Mouse (Mus musculus) liver, embryonic 12.5 days (tissue): ENCODE data around the gene Gm20441. TPM values are rescaled to one million over a fixed set of nuclear protein-coding genes. Genes with fewer than 3 reads are reported as not detected.
"Not testable (repeated sequence)": the region's sequence is repeated elsewhere in the genome, so short reads cannot be mapped to it uniquely, and the experiment has no call there.

ENCODE experiments used
- ATAC-seq: fragments of 200-750 bp; cut with Nextera tagmentation; 2 replicates; pipeline ENCODE4 v1.8.0; 2017; ENCODE audit warnings: moderate number of reproducible peaks, mild to moderate bottlenecking, moderate library complexity
- H3K27ac ChIP-seq: fragments of 300-500 bp; sonication (generic); 2 replicates; pipeline ENCODE4 v1.5.1; 2016; ENCODE audit warnings: mild to moderate bottlenecking
- H3K27me3 ChIP-seq: fragments of 300-500 bp; sonication (generic); replicated peaks from 2 replicates; pipeline ENCODE4 v1.6.1; 2016; ENCODE audit warnings: mild to moderate bottlenecking, moderate library complexity
- H3K36me3 ChIP-seq: fragments of 300-500 bp; sonication (generic); 2 replicates; pipeline ENCODE4 v1.6.1; 2016; ENCODE audit warnings: mild to moderate bottlenecking, moderate library complexity
- H3K4me1 ChIP-seq: fragments of 300-500 bp; sonication (generic); 2 replicates; pipeline ENCODE4 v1.6.1; 2016
- H3K4me2 ChIP-seq: fragments of 300-500 bp; sonication (generic); 2 replicates; pipeline ENCODE4 v1.6.1; 2016; ENCODE audit warnings: mild to moderate bottlenecking, moderate library complexity
- H3K4me3 ChIP-seq: fragments of 300-500 bp; sonication (generic); 2 replicates; pipeline ENCODE4 v1.5.1; 2016; ENCODE audit warnings: mild to moderate bottlenecking, moderate library complexity
- H3K9ac ChIP-seq: fragments of 300-500 bp; sonication (generic); 2 replicates; pipeline ENCODE4 v1.6.1; 2016; ENCODE audit warnings: mild to moderate bottlenecking, moderate library complexity
- H3K9me3 ChIP-seq: fragments of 300-500 bp; sonication (generic); replicated peaks from 2 replicates; pipeline ENCODE4 v1.6.1; 2016; ENCODE audit warnings: mild to moderate bottlenecking, moderate library complexity
- WGBS: fragments of 180-500 bp; shearing (Covaris S2); methylation state at CpG from one replicate; pipeline ENCODE4 v1.1.7; 2016; ENCODE audit not compliant: insufficient replicate concordance; 5-methylcytosine and 5-hydroxymethylcytosine counted together
- polyA plus RNA-seq: library from polyadenylated mRNA; unstranded; fragments of >200 nt; fragmentation: Nextera tagmentation; extraction: Ambion mirVana; gene quantifications from 2 replicates; pipeline ENCODE4 v1.2.1, GENCODE M21; 2016

Gene Gm20441
- polyA plus RNA-seq, 1 experiment from 2014 or later = not detected

- no peaks in the 10 kb centered on the region for H3K36me3 ChIP-seq
- peaks cover 15% of the 10 kb centered on the region for H3K4me1 ChIP-seq
- H3K4me2 ChIP-seq = no peak overlapping the region
- no peaks in the 10 kb centered on the region for H3K9me3 ChIP-seq
- H3K27me3 ChIP-seq = peaks cover 69% of the 10 kb centered on the region
- no peak overlapping the region for H3K27ac ChIP-seq
- ATAC-seq = no peak
- 51% methylated on average over 2 of the region's 2 CpGs for WGBS
- H3K4me3 ChIP-seq = no peak overlapping the region
- H3K9ac ChIP-seq = no peak overlapping the region
These were observed 2.9 kb downstream of the Gm20441 start for GRCm38 (mm10) chr10:75777885-75778284.

DNA sequence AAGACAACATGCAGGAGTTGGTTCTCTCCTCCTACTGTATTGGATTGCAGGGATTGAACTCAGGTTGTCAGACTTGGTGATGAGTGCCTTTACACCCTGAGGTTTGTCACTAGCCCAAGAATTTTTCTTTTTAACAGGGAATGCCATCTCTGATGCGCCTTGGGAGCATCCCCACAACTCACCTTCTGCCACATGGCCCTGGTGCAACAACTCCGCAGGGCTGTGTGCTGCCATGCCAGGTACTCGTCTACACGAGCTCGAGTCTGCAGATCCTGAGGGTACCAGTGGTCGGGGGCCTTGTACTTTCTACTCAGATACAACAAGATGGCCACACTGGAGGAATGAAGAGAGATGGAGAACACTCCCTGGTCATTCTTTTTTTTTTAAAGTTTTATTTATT, 4.2 kb downstream of the Gm20441 start:
- no peak for ATAC-seq
- Histone ChIP-seq H3K27ac (no peak overlapping the region), H3K4me2 (no peak overlapping the region), H3K9ac (no peak overlapping the region), H3K4me3 (no peak overlapping the region), H3K4me1 (peaks cover 25% of the 10 kb centered on the region), H3K9me3 (no peaks in the 10 kb centered on the region), H3K27me3 (peaks cover 56% of the 10 kb centered on the region), H3K36me3 (no peaks in the 10 kb centered on the region)
- whole genome bisulfite sequencing = 72% methylated on average over 6 of the region's 6 CpGs

GRCm38 (mm10) chr10:75774587-75774986, 6.2 kb downstream of the Gm20441 start:
- Histone ChIP-seq H3K36me3 (no peaks in the 10 kb centered on the region), H3K4me1 (peaks cover 24% of the 10 kb centered on the region), H3K27me3 (peaks cover 36% of the 10 kb centered on the region), H3K4me3 (no peak overlapping the region), H3K9ac (no peak overlapping the region), H3K27ac (no peak overlapping the region), H3K9me3 (no peaks in the 10 kb centered on the region), H3K4me2 (no peak overlapping the region)
- WGBS = 79% methylated on average over 9 of the region's 9 CpGs
- no peak for ATAC-seq

GRCm38 (mm10) chr10:75774102-75774501, 6.7 kb downstream of the Gm20441 start:
- H3K9ac ChIP-seq = no peak overlapping the region
- 79% methylated on average over 5 of the region's 5 CpGs for WGBS
- no peaks in the 10 kb centered on the region for H3K9me3 ChIP-seq
- H3K4me2 ChIP-seq = peak overlapping the region; percentile 99; the same call in 1 of the 2 replicates
- no peak overlapping the region for H3K4me3 ChIP-seq
- peaks cover 24% of the 10 kb centered on the region for H3K4me1 ChIP-seq
- H3K36me3 ChIP-seq = no peaks in the 10 kb centered on the region
- no peak overlapping the region for H3K27ac ChIP-seq
- ATAC-seq = no peak
- H3K27me3 ChIP-seq = peaks cover 31% of the 10 kb centered on the region

DNA sequence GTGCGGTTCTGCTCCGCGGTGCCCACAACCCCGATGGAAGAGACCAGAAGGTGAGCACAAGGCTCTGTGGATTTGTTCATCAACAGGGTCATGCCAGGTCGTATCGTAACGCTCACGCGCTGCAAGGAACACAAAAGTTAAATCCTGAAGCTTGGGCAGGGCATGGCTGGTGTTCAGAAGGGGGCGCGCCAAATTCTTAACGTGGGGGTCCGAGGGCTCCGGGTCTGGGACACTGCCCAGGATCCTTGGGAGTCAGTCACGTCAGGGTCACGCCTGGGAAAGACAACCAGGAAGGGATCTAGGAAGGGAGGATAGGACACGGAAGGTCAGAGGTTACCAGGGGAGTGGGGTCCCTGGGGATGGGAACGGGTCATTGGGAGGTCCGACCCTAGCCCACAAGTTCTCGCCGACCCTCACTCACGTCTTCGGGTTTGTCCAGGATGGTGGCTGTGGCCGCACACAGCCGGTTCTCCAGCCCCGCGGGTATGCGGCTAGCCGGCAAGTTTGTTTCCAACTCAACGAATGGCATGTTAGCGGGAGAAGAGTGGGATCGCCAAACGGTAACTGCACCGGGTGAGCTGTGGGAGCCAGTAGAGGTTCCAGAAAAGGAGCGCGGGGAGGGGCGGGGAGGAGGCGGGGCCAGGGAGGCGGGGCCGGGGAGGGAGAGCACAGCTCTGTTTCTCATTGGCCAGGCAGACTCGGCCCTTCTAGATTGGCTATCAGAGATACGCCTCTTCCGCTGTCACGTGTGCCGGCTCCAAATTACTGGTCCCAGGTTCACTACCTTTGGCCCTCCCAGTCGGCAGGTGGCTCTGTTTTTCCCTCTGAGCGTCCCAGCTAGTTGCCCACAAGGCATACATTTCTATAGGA, 7.7 kb downstream of the Gm20441 start, which contains the start of gene Ddt:
Ddt (minus strand) TSS at position 620 of the 870 bp plus-strand sequence.
- no peaks in the 10 kb centered on the region for H3K36me3 ChIP-seq
- H3K4me1 ChIP-seq = peaks cover 24% of the 10 kb centered on the region
- H3K27ac ChIP-seq = peak within 1 kb of the TSS; percentile 72
- WGBS = under 1% methylated on average over 46 of the region's 47 CpGs
- H3K27me3 ChIP-seq = peaks cover 22% of the 10 kb centered on the region
- peak within 1 kb of the TSS; percentile 78 for H3K9ac ChIP-seq
- peak; percentile 92 for ATAC-seq
- H3K4me3 ChIP-seq = peak within 1 kb of the TSS; percentile 72
- no peaks in the 10 kb centered on the region for H3K9me3 ChIP-seq
- peak within 1 kb of the TSS; percentile 99 for H3K4me2 ChIP-seq

DNA sequence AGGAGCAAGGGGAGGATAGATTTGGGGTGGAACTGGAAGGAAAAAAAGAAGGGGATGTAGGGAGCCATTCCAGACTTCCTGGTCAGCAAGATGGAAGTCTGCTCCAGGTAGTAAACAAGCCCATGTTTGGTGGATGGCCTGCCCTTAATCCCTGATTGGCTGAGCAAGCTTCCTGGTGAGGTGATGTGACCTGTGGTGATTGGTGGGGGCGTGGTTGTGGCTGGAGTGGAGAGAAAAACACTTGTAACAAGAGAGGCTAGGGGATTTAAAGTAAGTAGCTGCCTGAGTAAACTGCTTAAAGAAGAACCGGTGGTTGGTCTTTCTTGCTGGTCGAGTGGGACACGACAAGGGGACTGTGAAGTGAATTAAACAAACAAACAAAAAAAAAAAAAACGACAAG, 13.0 kb downstream of the Gm20441 start:
- H3K4me1 ChIP-seq = peaks cover 36% of the 10 kb centered on the region
- not testable (repeated sequence) for H3K27me3 ChIP-seq, H3K4me2 ChIP-seq, H3K36me3 ChIP-seq, H3K4me3 ChIP-seq, H3K9me3 ChIP-seq, H3K27ac ChIP-seq, ATAC-seq, H3K9ac ChIP-seq
- WGBS = 40% methylated on average over 5 of the region's 5 CpGs

- Histone ChIP-seq H3K9ac (no peak overlapping the region), H3K27me3 (no peaks in the 10 kb centered on the region), H3K4me1 (peaks cover 38% of the 10 kb centered on the region), H3K4me2 (no peak overlapping the region), H3K27ac (no peak overlapping the region), H3K4me3 (no peak overlapping the region), H3K36me3 (peaks cover 6% of the 10 kb centered on the region), H3K9me3 (no peaks in the 10 kb centered on the region)
- ATAC-seq = no peak
- 72% methylated on average over 6 of the region's 6 CpGs for WGBS
These were observed 13.9 kb downstream of the Gm20441 start for GRCm38 (mm10) chr10:75766856-75767255.

DNA sequence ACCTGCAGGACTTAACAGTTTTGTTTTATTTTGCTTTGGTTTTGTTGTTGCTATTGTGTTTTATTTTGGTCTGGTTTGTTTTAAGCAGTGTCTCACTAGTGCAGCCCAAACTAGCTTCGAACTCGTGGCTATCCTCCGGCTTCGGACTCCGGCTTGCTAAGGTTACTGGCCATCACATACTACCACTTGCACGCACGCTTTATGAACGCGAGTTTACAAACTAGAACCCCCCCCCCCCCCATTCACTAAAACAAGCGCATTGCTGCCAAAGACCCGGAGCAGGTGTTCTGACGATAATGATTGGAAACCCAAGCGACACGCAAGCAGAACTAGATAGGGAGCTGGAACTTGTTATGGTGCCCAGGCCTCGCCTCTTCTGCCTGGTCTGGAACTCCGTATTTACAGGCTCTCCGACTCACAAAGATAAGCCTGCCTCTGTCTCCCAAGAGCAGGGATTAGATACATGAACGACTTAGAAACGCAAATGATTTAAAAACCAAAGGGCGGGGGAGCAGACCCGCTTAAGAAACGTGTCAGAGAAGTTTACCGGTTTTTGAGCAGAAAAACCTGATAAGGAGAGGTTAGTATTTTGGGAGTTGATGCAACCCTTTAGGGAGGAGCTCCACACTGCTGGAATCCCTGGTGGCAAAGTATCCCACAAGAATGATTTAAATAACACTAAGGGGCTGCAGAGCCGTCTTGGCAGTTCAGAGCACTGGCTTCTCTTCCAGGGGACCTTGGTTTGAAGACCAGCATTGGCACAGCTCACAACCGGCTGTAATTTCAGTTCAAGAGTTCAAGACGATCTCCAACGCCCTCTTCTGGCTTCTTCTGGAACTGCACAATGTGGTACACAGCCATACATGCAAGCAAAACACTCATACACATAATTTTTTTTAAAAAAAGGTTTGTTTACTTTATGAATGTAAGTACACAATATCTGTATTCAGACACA, 16.0 kb downstream of the Gm20441 start:
- no peaks in the 10 kb centered on the region for H3K27me3 ChIP-seq
- H3K4me2 ChIP-seq = peak overlapping the region; percentile 87
- peak overlapping the region; percentile 97 for H3K4me3 ChIP-seq
- H3K4me1 ChIP-seq = peaks cover 39% of the 10 kb centered on the region
- peak overlapping the region; percentile 95 for H3K27ac ChIP-seq
- peak; percentile 51 for ATAC-seq
- no peaks in the 10 kb centered on the region for H3K9me3 ChIP-seq
- peaks cover 26% of the 10 kb centered on the region for H3K36me3 ChIP-seq
- WGBS = under 1% methylated on average over 27 of the region's 27 CpGs
- peak overlapping the region; percentile 92 for H3K9ac ChIP-seq

GRCm38 (mm10) chr10:75763682-75764518, 16.9 kb downstream of the Gm20441 start, which contains the start of gene Cabin1:
Cabin1 (minus strand) TSS chr10:75764341.
- H3K27ac ChIP-seq = peak within 1 kb of the TSS; percentile 95
- WGBS = under 1% methylated on average over 61 of the region's 61 CpGs
- H3K4me1 ChIP-seq = peaks cover 39% of the 10 kb centered on the region
- no peaks in the 10 kb centered on the region for H3K27me3 ChIP-seq
- peak within 1 kb of the TSS; percentile 92 for H3K9ac ChIP-seq
- no peaks in the 10 kb centered on the region for H3K9me3 ChIP-seq
- H3K36me3 ChIP-seq = peaks cover 35% of the 10 kb centered on the region
- H3K4me3 ChIP-seq = peak within 1 kb of the TSS; percentile 97
- H3K4me2 ChIP-seq = peak within 1 kb of the TSS; percentile 87
- peak; percentile 93 for ATAC-seq

GRCm38 (mm10) chr10:75762413-75762812, 18.3 kb downstream of the Gm20441 start:
- peak overlapping the region; percentile 87 for H3K4me2 ChIP-seq
- peaks cover 50% of the 10 kb centered on the region for H3K36me3 ChIP-seq
- peaks cover 33% of the 10 kb centered on the region for H3K4me1 ChIP-seq
- no peaks in the 10 kb centered on the region for H3K9me3 ChIP-seq
- H3K9ac ChIP-seq = peak overlapping the region; percentile 68
- no peaks in the 10 kb centered on the region for H3K27me3 ChIP-seq
- 50% methylated on average over 3 of the region's 3 CpGs for WGBS
- H3K27ac ChIP-seq = peak overlapping the region; percentile 94
- H3K4me3 ChIP-seq = peak overlapping the region; percentile 97
- ATAC-seq = peak; percentile 61

GRCm38 (mm10) chr10:75760311-75760710, 20.4 kb downstream of the Gm20441 start:
- H3K4me1 ChIP-seq = peaks cover 29% of the 10 kb centered on the region
- no peak overlapping the region for H3K4me2 ChIP-seq
- ATAC-seq = no peak
- peaks cover 71% of the 10 kb centered on the region for H3K36me3 ChIP-seq
- H3K27me3 ChIP-seq = no peaks in the 10 kb centered on the region
- no peak overlapping the region for H3K9ac ChIP-seq
- H3K9me3 ChIP-seq = no peaks in the 10 kb centered on the region
- no peak overlapping the region for H3K4me3 ChIP-seq
- no peak overlapping the region for H3K27ac ChIP-seq
- 86% methylated on average over 3 of the region's 3 CpGs for WGBS
